Mouse (Mus musculus): Measurements from ENCODE around the gene Katnb1.

- TF ChIP-seq CTCF (IDR thresholded peaks at IDR 0.05; ENCODE audit: low read depth, low read length) (no peak), POLR2A (IDR thresholded peaks at IDR 0.05; ENCODE audit: insufficient read depth, low read length) (no peak), EP300 (IDR thresholded peaks at IDR 0.05; ENCODE audit: insufficient read depth, low read depth, low read length) (no peak)
These were observed 4.8 kb upstream of the Katnb1 start for GRCm38 (mm10) chr8:95076151-95076550.
